Mouse (Mus musculus) heart, postnatal 0 days (tissue): Measurements from ENCODE around the gene Dnajb6.

Experiments
- CTCF ChIP-seq: IDR thresholded peaks from 2 replicates; pipeline ENCODE4 v1.5.1; 2016; ENCODE audit warnings: antibody characterized with exemption, control low read depth, low read depth
- EP300 ChIP-seq: IDR thresholded peaks from 2 replicates; pipeline ENCODE4 v1.6.1; 2016; ENCODE audit warnings: antibody characterized with exemption, low read depth

DNA sequence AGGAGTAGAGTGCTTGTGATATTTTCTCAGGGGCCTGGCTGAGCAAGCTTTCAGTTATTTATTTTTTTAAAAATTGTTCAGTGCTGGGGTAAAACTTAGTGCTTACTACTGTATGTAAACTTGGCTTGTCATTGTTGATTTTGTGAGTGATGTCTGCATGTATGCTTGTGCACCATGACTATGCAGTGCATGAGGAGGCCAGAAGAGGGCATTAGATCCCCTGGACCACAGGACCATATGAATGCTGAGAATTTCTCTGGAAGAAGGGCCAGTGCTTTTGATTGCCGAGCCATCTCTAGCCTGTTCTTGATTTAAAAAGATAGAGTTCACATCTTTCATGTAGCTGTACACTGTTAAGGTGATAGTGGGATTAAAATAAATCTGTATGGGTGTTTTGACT lies 35.4 kb downstream of the Dnajb6 start:
- TF ChIP-seq CTCF, result peak; percentile 39
- no peak for TF ChIP-seq EP300
